Mouse (Mus musculus): ENCODE measurements around the gene Uox. TPM values are rescaled to one million over a fixed set of nuclear protein-coding genes. Genes with fewer than 3 reads are reported as not detected.

Uox gene
- polyA plus RNA-seq, 1 experiment from 2014 or later: not detected

GRCm38 (mm10) chr3:146565065-146565411 is 5.2 kb upstream of the Uox start:
- Histone ChIP-seq H3K4me1 (peaks cover 13% of the 10 kb centered on the region; the same call in 1 of the 2 replicates), H3K27ac (replicated peaks) (no peak overlapping the region; the same call in 1 of the 2 replicates), H3K27me3 (replicated peaks; ENCODE audit: low read depth, poor library complexity, severe bottlenecking) (no peaks in the 10 kb centered on the region), H3K4me3 (no peak overlapping the region), H3K9me3 (no peaks in the 10 kb centered on the region), H3K36me3 (replicated peaks) (no peaks in the 10 kb centered on the region)
- no peak for DNase-seq (ENCODE audit: low spot score)
- WGBS: 89% methylated on average over 1 of the region's 1 CpGs

DNA sequence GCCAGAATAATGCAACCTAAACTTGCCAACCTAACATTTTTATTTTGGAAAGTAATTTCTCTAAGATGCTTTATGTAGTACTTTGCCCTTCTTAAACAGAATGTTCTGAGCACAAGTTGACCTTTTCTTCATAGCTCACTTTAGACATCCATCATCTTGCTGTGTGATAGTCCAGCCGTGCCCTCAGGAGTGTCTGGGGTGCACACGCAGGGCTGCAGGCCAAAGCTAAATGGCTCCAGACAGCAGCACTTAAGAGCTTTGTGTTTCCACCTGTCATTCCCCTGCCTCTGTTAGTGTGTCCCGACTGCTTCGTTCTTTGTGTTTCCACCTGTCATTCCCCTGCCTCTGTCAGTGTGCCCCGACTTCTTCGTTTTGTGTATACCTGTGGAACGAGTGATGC is 2.9 kb upstream of the Uox start:
- WGBS: 74% methylated on average over 7 of the region's 7 CpGs
- no peaks in the 10 kb centered on the region for H3K27me3 ChIP-seq (replicated peaks; ENCODE audit: low read depth, poor library complexity, severe bottlenecking)
- H3K36me3 ChIP-seq (replicated peaks): no peaks in the 10 kb centered on the region
- H3K4me1 ChIP-seq: peaks cover 13% of the 10 kb centered on the region; the same call in 1 of the 2 replicates
- H3K9me3 ChIP-seq: no peaks in the 10 kb centered on the region
- H3K27ac ChIP-seq (replicated peaks): no peak overlapping the region
- DNase-seq (ENCODE audit: low spot score): no peak
- H3K4me3 ChIP-seq: no peak overlapping the region

DNA sequence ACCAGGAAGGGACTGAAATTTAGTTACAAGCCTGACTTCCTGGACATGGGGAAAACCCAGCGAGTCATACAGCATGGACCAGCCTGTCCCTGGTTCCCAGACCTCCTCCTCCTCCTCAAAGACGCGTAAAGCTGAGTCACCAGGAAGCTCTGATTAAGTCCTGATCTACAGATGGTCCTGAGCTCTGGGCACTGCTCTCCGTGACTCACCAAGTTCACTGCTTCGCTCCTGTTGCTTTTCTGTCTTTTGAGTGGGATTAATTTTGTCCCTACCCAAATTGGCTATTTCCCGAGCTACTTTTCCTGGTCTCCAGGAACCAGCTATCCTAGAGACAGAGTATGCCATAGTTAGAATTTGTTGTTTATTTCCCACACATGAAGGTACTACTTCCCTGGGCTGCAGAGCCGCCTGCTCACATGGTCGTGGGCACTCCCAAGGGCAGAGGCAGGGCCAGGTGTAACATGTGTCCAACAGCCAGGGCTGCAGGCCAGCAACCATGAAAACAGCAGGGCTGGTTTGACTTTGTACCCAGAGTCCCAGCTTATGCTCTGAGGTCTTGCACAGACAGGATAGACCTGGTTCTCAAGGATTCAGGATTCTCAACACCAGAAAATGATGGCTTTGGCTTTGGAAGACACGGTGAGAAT is 2.2 kb upstream of the Uox start:
- Histone ChIP-seq H3K9me3 (no peaks in the 10 kb centered on the region), H3K36me3 (replicated peaks) (no peaks in the 10 kb centered on the region), H3K4me3 (no peak overlapping the region), H3K4me1 (peaks cover 13% of the 10 kb centered on the region; the same call in 1 of the 2 replicates), H3K27me3 (replicated peaks; ENCODE audit: low read depth, poor library complexity, severe bottlenecking) (no peaks in the 10 kb centered on the region), H3K27ac (replicated peaks) (no peak overlapping the region)
- no peak for DNase-seq (ENCODE audit: low spot score)
- 81% methylated on average over 9 of the region's 9 CpGs for WGBS

GRCm38 (mm10) chr3:146569594-146569993 is 632 bp upstream of the Uox start:
- H3K36me3 ChIP-seq (replicated peaks): no peaks in the 10 kb centered on the region
- no peaks in the 10 kb centered on the region for H3K27me3 ChIP-seq (replicated peaks; ENCODE audit: low read depth, poor library complexity, severe bottlenecking)
- H3K4me3 ChIP-seq: no peak overlapping the region
- no peak for DNase-seq (ENCODE audit: low spot score)
- WGBS: 84% methylated on average over 3 of the region's 3 CpGs
- H3K9me3 ChIP-seq: no peaks in the 10 kb centered on the region
- peaks cover 12% of the 10 kb centered on the region; the same call in 1 of the 2 replicates for H3K4me1 ChIP-seq
- no peak overlapping the region for H3K27ac ChIP-seq (replicated peaks)

DNA sequence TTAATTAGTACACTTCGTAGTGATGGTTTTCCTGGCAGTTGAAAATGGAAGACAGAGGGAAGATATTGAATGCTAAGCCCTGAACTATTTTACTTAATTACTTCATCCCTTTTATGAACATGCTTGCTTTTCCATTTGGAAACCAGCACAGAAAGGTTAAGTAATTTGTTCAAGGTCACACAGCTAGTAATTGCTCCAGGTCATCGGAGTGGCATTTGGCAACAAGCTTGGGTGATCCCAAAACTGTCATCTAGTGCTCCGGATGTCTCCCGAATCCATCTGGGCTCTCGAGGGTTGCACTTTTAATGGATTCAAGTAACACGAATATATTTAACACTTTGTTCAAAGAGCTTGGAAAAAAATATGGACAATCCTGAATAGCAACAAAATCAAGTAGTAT is 713 bp downstream of the Uox start:
- no peaks in the 10 kb centered on the region for H3K36me3 ChIP-seq (replicated peaks)

GRCm38 (mm10) chr3:146571341-146571740 is 1.1 kb downstream of the Uox start:
- 78% methylated on average over 1 of the region's 1 CpGs for WGBS

More for the DNA sequence above, 713 bp downstream of the Uox start:
- H3K27me3 ChIP-seq (replicated peaks; ENCODE audit: low read depth, poor library complexity, severe bottlenecking): no peaks in the 10 kb centered on the region
- H3K27ac ChIP-seq (replicated peaks): no peak overlapping the region
- WGBS: 82% methylated on average over 6 of the region's 6 CpGs
- H3K9me3 ChIP-seq: no peaks in the 10 kb centered on the region
- H3K4me3 ChIP-seq: no peak overlapping the region
- no peak for DNase-seq (ENCODE audit: low spot score)
- 0 out of 2 replicates have a peak, but pooled peaks cover 8% of the 10 kb centered on the region for H3K4me1 ChIP-seq

DNA sequence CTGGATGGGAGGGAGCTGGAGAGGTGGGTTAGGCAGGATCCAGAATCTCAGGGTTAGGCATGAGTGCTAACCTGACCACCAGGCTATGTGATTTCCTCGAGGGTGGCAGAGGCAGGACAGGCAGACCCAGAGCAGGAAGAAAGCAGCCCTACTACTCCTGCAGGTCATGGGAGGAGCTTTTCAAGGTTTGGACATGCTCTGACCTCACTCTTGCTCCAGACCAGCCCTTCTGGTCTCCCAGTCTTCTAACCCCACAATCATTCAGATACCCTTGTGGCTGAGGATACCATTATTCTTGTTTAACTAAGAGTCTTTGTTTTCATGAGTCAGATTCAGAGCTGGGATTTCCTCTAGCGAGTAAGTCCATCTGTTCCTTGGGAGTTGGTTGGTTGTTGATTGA is 7.4 kb downstream of the Uox start:
- 58% methylated on average over 2 of the region's 2 CpGs for WGBS
- Histone ChIP-seq H3K4me1 (no peaks in the 10 kb centered on the region), H3K9me3 (no peaks in the 10 kb centered on the region), H3K4me3 (no peak overlapping the region), H3K27ac (replicated peaks) (no peak overlapping the region), H3K27me3 (replicated peaks; ENCODE audit: low read depth, poor library complexity, severe bottlenecking) (no peaks in the 10 kb centered on the region), H3K36me3 (replicated peaks) (no peaks in the 10 kb centered on the region)
- DNase-seq (ENCODE audit: low spot score): no peak

More at GRCm38 (mm10) chr3:146571341-146571740, 1.1 kb downstream of the Uox start:
- Histone ChIP-seq H3K36me3 (replicated peaks) (no peaks in the 10 kb centered on the region), H3K4me1 (0 out of 2 replicates have a peak, but pooled peaks cover 8% of the 10 kb centered on the region), H3K9me3 (no peaks in the 10 kb centered on the region), H3K4me3 (no peak overlapping the region), H3K27me3 (replicated peaks; ENCODE audit: low read depth, poor library complexity, severe bottlenecking) (no peaks in the 10 kb centered on the region), H3K27ac (replicated peaks) (no peak overlapping the region)
- DNase-seq (ENCODE audit: low spot score): no peak

GRCm38 (mm10) chr3:146580039-146580729 is 10.0 kb downstream of the Uox start:
- WGBS: 87% methylated on average over 3 of the region's 3 CpGs
- Histone ChIP-seq H3K27me3 (replicated peaks; ENCODE audit: low read depth, poor library complexity, severe bottlenecking) (no peaks in the 10 kb centered on the region), H3K36me3 (replicated peaks) (no peaks in the 10 kb centered on the region), H3K4me3 (no peak overlapping the region), H3K9me3 (no peaks in the 10 kb centered on the region), H3K4me1 (no peaks in the 10 kb centered on the region), H3K27ac (replicated peaks) (no peak overlapping the region)
- DNase-seq (ENCODE audit: low spot score): no peak

GRCm38 (mm10) chr3:146583478-146583877 is 13.3 kb downstream of the Uox start:
- Histone ChIP-seq H3K36me3 (replicated peaks) (no peaks in the 10 kb centered on the region), H3K4me3 (no peak overlapping the region), H3K9me3 (no peaks in the 10 kb centered on the region), H3K27me3 (replicated peaks; ENCODE audit: low read depth, poor library complexity, severe bottlenecking) (no peaks in the 10 kb centered on the region), H3K4me1 (no peaks in the 10 kb centered on the region), H3K27ac (replicated peaks) (no peak overlapping the region)
- WGBS: 89% methylated on average over 4 of the region's 4 CpGs
- no peak for DNase-seq (ENCODE audit: low spot score)

DNA sequence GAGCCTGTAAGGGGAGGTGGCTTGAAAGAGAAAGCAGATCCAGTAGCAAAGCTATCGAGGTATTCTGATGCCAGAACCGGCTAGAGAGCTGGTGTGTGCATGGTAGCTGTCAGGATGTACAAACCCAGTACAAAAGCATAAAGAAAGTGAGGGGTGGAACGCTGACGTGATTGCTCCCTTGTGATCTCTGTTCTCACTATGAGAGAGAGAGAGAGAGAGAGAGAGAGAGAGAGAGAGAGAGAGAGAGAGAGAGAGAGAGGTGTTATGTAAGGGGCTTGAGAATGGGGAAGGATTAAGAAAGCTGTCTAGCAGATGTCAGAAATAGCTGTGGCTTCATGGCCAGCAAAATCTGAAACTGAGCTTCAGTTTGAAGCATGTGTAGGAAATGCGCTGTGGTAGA is 13.7 kb downstream of the Uox start:
- DNase-seq (ENCODE audit: low spot score): no peak
- no peak overlapping the region for H3K27ac ChIP-seq (replicated peaks)
- H3K4me3 ChIP-seq: no peak overlapping the region
- no peaks in the 10 kb centered on the region for H3K36me3 ChIP-seq (replicated peaks)
- H3K27me3 ChIP-seq (replicated peaks; ENCODE audit: low read depth, poor library complexity, severe bottlenecking): no peaks in the 10 kb centered on the region
- no peaks in the 10 kb centered on the region for H3K9me3 ChIP-seq
- WGBS: 77% methylated on average over 5 of the region's 5 CpGs
- no peaks in the 10 kb centered on the region for H3K4me1 ChIP-seq

DNA sequence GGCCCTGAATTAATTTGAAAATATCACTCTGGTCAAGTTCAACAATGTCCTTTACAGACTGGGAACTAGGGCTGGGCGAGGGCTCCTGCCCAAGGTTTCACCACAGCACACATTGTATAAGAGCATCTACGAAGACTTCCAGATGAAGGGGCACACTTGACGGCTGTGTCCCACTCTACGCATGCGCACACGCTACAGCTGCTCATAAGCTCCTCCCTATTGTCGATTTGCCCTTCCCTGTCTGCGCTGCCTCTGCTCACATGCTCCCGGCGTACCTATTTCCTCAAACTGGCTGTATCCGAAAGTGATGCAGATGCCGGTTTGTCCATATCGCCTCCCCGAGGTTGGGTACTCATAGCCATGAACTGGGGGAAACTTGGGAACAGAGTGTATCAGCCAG is 16.4 kb downstream of the Uox start:
- no peak overlapping the region for H3K27ac ChIP-seq (replicated peaks)
- H3K4me1 ChIP-seq: no peaks in the 10 kb centered on the region
- H3K36me3 ChIP-seq (replicated peaks): no peaks in the 10 kb centered on the region
- 95% methylated on average over 14 of the region's 14 CpGs for WGBS
- H3K9me3 ChIP-seq: no peaks in the 10 kb centered on the region
- H3K27me3 ChIP-seq (replicated peaks; ENCODE audit: low read depth, poor library complexity, severe bottlenecking): no peaks in the 10 kb centered on the region
- DNase-seq (ENCODE audit: low spot score): no peak
- no peak overlapping the region for H3K4me3 ChIP-seq

- Histone ChIP-seq H3K27me3 (replicated peaks; ENCODE audit: low read depth, poor library complexity, severe bottlenecking) (no peaks in the 10 kb centered on the region), H3K9me3 (no peaks in the 10 kb centered on the region), H3K36me3 (replicated peaks) (no peaks in the 10 kb centered on the region), H3K4me3 (no peak overlapping the region), H3K4me1 (no peaks in the 10 kb centered on the region), H3K27ac (replicated peaks) (no peak overlapping the region)
- DNase-seq (ENCODE audit: low spot score): no peak
- 81% methylated on average over 6 of the region's 6 CpGs for WGBS
Measured at GRCm38 (mm10) chr3:146589523-146589922, 19.3 kb downstream of the Uox start.

DNA sequence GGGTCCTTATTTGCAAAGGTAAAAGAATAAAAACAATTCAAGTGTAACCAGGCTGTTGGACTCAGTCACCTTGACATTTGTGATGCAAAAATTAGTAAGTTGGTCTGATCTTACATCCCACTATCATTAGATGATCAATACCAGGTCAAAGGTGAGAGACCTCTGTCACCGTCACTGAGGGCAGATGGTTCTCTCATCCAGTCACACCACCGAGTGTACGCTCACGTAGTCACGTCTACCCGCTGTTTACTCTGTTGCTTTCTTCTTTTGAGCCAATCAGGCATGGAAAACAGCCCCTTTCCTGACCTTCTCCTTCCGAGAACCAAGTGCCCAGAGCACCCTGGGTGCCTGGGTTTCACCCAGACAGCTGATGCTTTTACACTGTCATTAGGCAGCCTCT is 20.9 kb downstream of the Uox start:
- no peak for DNase-seq (ENCODE audit: low spot score)
- Histone ChIP-seq H3K9me3 (no peaks in the 10 kb centered on the region), H3K4me1 (no peaks in the 10 kb centered on the region), H3K27me3 (replicated peaks; ENCODE audit: low read depth, poor library complexity, severe bottlenecking) (no peaks in the 10 kb centered on the region), H3K36me3 (replicated peaks) (no peaks in the 10 kb centered on the region), H3K27ac (replicated peaks) (no peak overlapping the region), H3K4me3 (no peak overlapping the region)
- 82% methylated on average over 7 of the region's 7 CpGs for WGBS
